Mouse (Mus musculus) small intestine, adult 2 months (tissue): ENCODE results near the gene Hhat. TPM values are rescaled to one million over a fixed set of nuclear protein-coding genes. Genes with fewer than 3 reads are reported as not detected.
A peak's percentile ranks its signal among the peaks of the same experiment; 100 is the strongest.

ENCODE experiments used
- H3K27ac ChIP-seq: fragments of 200-500 bp; 2 replicates; pipeline ENCODE4 v1.5.1; 2012; ENCODE audit warnings: low read depth, low read length, control low read depth, inconsistent platforms; ENCODE audit not compliant: insufficient read depth
- H3K27me3 ChIP-seq: fragments of 200-500 bp; 2 replicates; pipeline ENCODE4 v1.6.1; 2012; ENCODE audit warnings: mild to moderate bottlenecking, moderate library complexity, low read length, inconsistent platforms; ENCODE audit not compliant: control insufficient read depth, insufficient read depth
- H3K36me3 ChIP-seq: fragments of 200-500 bp; 2 replicates; pipeline ENCODE4 v1.6.1; 2012; ENCODE audit warnings: mild to moderate bottlenecking, low read length, control low read depth, inconsistent platforms; ENCODE audit not compliant: control insufficient read depth, insufficient read depth
- H3K4me1 ChIP-seq: fragments of 200-500 bp; 2 replicates; pipeline ENCODE4 v1.6.1; 2012; ENCODE audit warnings: low read length, inconsistent platforms, mixed read lengths; ENCODE audit not compliant: control insufficient read depth, insufficient read depth, insufficient read length
- H3K4me3 ChIP-seq: fragments of 200-500 bp; 2 replicates; pipeline ENCODE4 v1.5.1; 2012; ENCODE audit warnings: low read depth, mild to moderate bottlenecking, control low read depth, inconsistent platforms, low read length, moderate library complexity
- CTCF ChIP-seq: fragments of 200-500 bp; IDR thresholded peaks from 2 replicates; pipeline ENCODE4 v1.5.1; 2012; ENCODE audit warnings: low read depth, mild to moderate bottlenecking, control low read depth, inconsistent platforms, low read length, moderate library complexity, mixed read lengths; ENCODE audit not compliant: insufficient replicate concordance, insufficient read length; ENCODE audit errors: extremely low read depth
- POLR2A ChIP-seq: fragments of 200-500 bp; IDR thresholded peaks from 2 replicates; pipeline ENCODE4 v1.6.1; 2012; ENCODE audit warnings: low read depth, mild to moderate bottlenecking, control low read depth, inconsistent platforms, low read length, moderate library complexity
- WGBS: fragments of 180-500 bp; shearing (Covaris S2); methylation state at CpG from one replicate; pipeline ENCODE4 v1.1.7; 2018; 5-methylcytosine and 5-hydroxymethylcytosine counted together
- polyA plus RNA-seq: library from polyadenylated mRNA; depleted of rRNA; stranded (reverse); fragments of >200 nt; gene quantifications from 2 replicates; pipeline ENCODE4 v1.2.3, GENCODE M21; 2012

Hhat gene
- polyA plus RNA-seq, 1 experiment, result 3.1 TPM

DNA sequence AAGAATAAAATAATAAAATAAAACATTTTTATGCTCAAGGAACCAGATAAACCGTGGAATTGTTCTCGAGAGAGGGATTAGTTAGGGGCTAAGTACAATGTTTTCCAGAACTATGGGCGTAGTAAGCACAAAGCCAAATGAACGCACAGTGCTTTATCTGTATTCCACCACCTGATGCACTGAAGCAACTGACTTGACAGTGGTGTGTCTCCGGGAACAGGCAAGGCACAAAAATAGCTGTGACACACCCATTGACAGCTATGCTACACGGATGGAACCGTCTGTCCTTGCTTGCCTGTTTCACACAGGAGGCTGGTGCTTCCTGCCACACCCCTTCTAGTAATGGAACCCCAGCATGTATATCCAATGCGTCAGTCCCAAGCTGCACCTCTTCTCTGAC is 29.3 kb upstream of the Hhat start:
- no peaks in the 10 kb centered on the region for H3K4me1 ChIP-seq
- H3K4me3 ChIP-seq, result no peak overlapping the region
- no peak overlapping the region for H3K27ac ChIP-seq
- H3K27me3 ChIP-seq, result no peaks in the 10 kb centered on the region
- WGBS, result 72% methylated on average over 8 of the region's 8 CpGs
- TF ChIP-seq CTCF, result no peak
- no peaks in the 10 kb centered on the region for H3K36me3 ChIP-seq

- Histone ChIP-seq H3K4me1 (no peaks in the 10 kb centered on the region), H3K4me3 (no peak overlapping the region), H3K27ac (no peak overlapping the region), H3K27me3 (no peaks in the 10 kb centered on the region), H3K36me3 (no peaks in the 10 kb centered on the region)
- TF ChIP-seq CTCF (no peak), POLR2A (no peak)
- 77% methylated on average over 10 of the region's 10 CpGs for WGBS
Observed at GRCm38 (mm10) chr1:192799165-192799991, 28.4 kb upstream of the Hhat start.

GRCm38 (mm10) chr1:192798212-192799164 is 27.5 kb upstream of the Hhat start:
- WGBS, result 80% methylated on average over 16 of the region's 16 CpGs
- Histone ChIP-seq H3K27ac (no peak overlapping the region), H3K36me3 (no peaks in the 10 kb centered on the region), H3K4me1 (no peaks in the 10 kb centered on the region), H3K4me3 (no peak overlapping the region), H3K27me3 (no peaks in the 10 kb centered on the region)
- TF ChIP-seq POLR2A (no peak), CTCF (no peak)

GRCm38 (mm10) chr1:192797011-192797274 is 25.9 kb upstream of the Hhat start:
- WGBS, result 89% methylated on average over 3 of the region's 3 CpGs
- Histone ChIP-seq H3K27ac (no peak overlapping the region), H3K4me1 (no peaks in the 10 kb centered on the region), H3K4me3 (no peak overlapping the region), H3K36me3 (no peaks in the 10 kb centered on the region), H3K27me3 (no peaks in the 10 kb centered on the region)
- no peak for TF ChIP-seq POLR2A

GRCm38 (mm10) chr1:192796201-192797010 is 25.4 kb upstream of the Hhat start:
- no peaks in the 10 kb centered on the region for H3K4me1 ChIP-seq
- H3K36me3 ChIP-seq, result no peaks in the 10 kb centered on the region
- H3K27me3 ChIP-seq, result no peaks in the 10 kb centered on the region
- H3K4me3 ChIP-seq, result no peak overlapping the region
- H3K27ac ChIP-seq, result no peak overlapping the region
- 42% methylated on average over 18 of the region's 21 CpGs for WGBS
- TF ChIP-seq POLR2A, result no peak
- no peak for TF ChIP-seq CTCF

GRCm38 (mm10) chr1:192794957-192795745 is 24.1 kb upstream of the Hhat start:
- 58% methylated on average over 9 of the region's 9 CpGs for WGBS
- Histone ChIP-seq H3K4me3 (no peak overlapping the region), H3K4me1 (no peaks in the 10 kb centered on the region), H3K27ac (no peak overlapping the region), H3K27me3 (no peaks in the 10 kb centered on the region), H3K36me3 (no peaks in the 10 kb centered on the region)
- TF ChIP-seq CTCF, result peak; percentile 15; the same call in 1 of the 2 replicates
- no peak for TF ChIP-seq POLR2A
